Mouse (Mus musculus) midbrain, embryonic 11.5 days (tissue): Measurements from ENCODE around the gene Enah. TPM values are rescaled to one million over a fixed set of nuclear protein-coding genes. Genes with fewer than 3 reads are reported as not detected.

Source experiments
- ATAC-seq: fragments of 200-750 bp; cut with Nextera tagmentation; 2 replicates; pipeline ENCODE4 v1.8.0; 2017; ENCODE audit warnings: moderate TSS enrichment, moderate library complexity; ENCODE audit not compliant: low FRiP score
- DNase-seq: peaks from one replicate; pipeline ENCODE4 v3.0.0; 2015; ENCODE audit warnings: low spot score; ENCODE audit errors: missing footprints
- H3K27ac ChIP-seq: fragments of 300-500 bp; sonication (generic); 2 replicates; pipeline ENCODE4 v1.5.1; 2014; ENCODE audit warnings: low read depth, low read length
- H3K27me3 ChIP-seq: fragments of 300-500 bp; sonication (generic); 2 replicates; pipeline ENCODE4 v1.6.1; 2014; ENCODE audit warnings: mild to moderate bottlenecking, low read length, moderate library complexity, mixed read lengths; ENCODE audit not compliant: control insufficient read depth, insufficient read depth
- H3K36me3 ChIP-seq: fragments of 300-500 bp; sonication (generic); 2 replicates; pipeline ENCODE4 v1.6.1; 2014; ENCODE audit warnings: mild to moderate bottlenecking, low read length, moderate library complexity, mixed read lengths; ENCODE audit not compliant: control insufficient read depth, insufficient read depth
- H3K4me1 ChIP-seq: fragments of 300-500 bp; sonication (generic); 2 replicates; pipeline ENCODE4 v1.6.1; 2014; ENCODE audit warnings: low read length; ENCODE audit not compliant: control insufficient read depth, insufficient read depth
- H3K4me2 ChIP-seq: fragments of 300-500 bp; sonication (generic); 2 replicates; pipeline ENCODE4 v1.6.1; 2014; ENCODE audit warnings: mild to moderate bottlenecking, moderate library complexity
- H3K4me3 ChIP-seq: fragments of 300-500 bp; sonication (generic); 2 replicates; pipeline ENCODE4 v1.5.1; 2014; ENCODE audit warnings: low read depth, low read length
- H3K9ac ChIP-seq: fragments of 300-500 bp; sonication (generic); 2 replicates; pipeline ENCODE4 v1.6.1; 2014; ENCODE audit warnings: low read length
- H3K9me3 ChIP-seq: fragments of 300-500 bp; sonication (generic); 2 replicates; pipeline ENCODE4 v1.6.1; 2016; ENCODE audit warnings: low read length; ENCODE audit not compliant: control insufficient read depth
- WGBS: fragments of 180-500 bp; shearing (Covaris S2); extraction: QIAGEN DNeasy Blood & Tissue Kit; methylation state at CpG from one replicate; pipeline ENCODE4 v1.1.7; 2014; 5-methylcytosine and 5-hydroxymethylcytosine counted together
- polyA plus RNA-seq: library from polyadenylated mRNA; unstranded; fragments of >200 nt; fragmentation: Nextera tagmentation; extraction: Ambion mirVana; gene quantifications from 2 replicates; pipeline ENCODE4 v1.2.1, GENCODE M21; 2014

Gene Enah
- 27.4 and 28.1 TPM in 2 replicates for polyA plus RNA-seq

GRCm38 (mm10) chr1:182019926-182020801 is at the start of gene Enah:
Enah (minus strand) TSS chr1:182019990.
- Histone ChIP-seq H3K27me3 (no peaks in the 10 kb centered on the region), H3K4me3 (peak within 1 kb of the TSS; percentile 93), H3K36me3 (no peaks in the 10 kb centered on the region; the same call in 1 of the 2 replicates), H3K4me1 (peaks cover 4% of the 10 kb centered on the region; the same call in 1 of the 2 replicates), H3K4me2 (peak within 1 kb of the TSS; percentile 85), H3K27ac (peak within 1 kb of the TSS; percentile 96), H3K9ac (peak within 1 kb of the TSS; percentile 98), H3K9me3 (no peaks in the 10 kb centered on the region)
- DNase-seq (peak; percentile 97), ATAC-seq (peak; percentile 86)
- 1% methylated on average over 73 of the region's 109 CpGs for WGBS

GRCm38 (mm10) chr1:182068136-182068535 is 48.3 kb upstream of the Enah start:
- H3K4me2 ChIP-seq: no peak overlapping the region
- H3K4me1 ChIP-seq: no peaks in the 10 kb centered on the region
- ATAC-seq (no peak), DNase-seq (no peak)
- WGBS: 96% methylated on average over 7 of the region's 7 CpGs
- H3K27me3 ChIP-seq: no peaks in the 10 kb centered on the region
- no peak overlapping the region for H3K4me3 ChIP-seq
- H3K9me3 ChIP-seq: no peaks in the 10 kb centered on the region
- no peak overlapping the region for H3K27ac ChIP-seq
- H3K36me3 ChIP-seq: no peaks in the 10 kb centered on the region
- no peak overlapping the region for H3K9ac ChIP-seq

- 78% methylated on average over 9 of the region's 9 CpGs for WGBS
- no peaks in the 10 kb centered on the region for H3K27me3 ChIP-seq
- no peak overlapping the region for H3K4me2 ChIP-seq
- ATAC-seq: no peak
- H3K36me3 ChIP-seq: no peaks in the 10 kb centered on the region
- H3K27ac ChIP-seq: no peak overlapping the region
- no peak overlapping the region for H3K9ac ChIP-seq
- H3K9me3 ChIP-seq: no peaks in the 10 kb centered on the region
- no peaks in the 10 kb centered on the region for H3K4me1 ChIP-seq
- H3K4me3 ChIP-seq: no peak overlapping the region
- no peak for DNase-seq
Observed at GRCm38 (mm10) chr1:182066527-182067465, 47.0 kb upstream of the Enah start.

GRCm38 (mm10) chr1:182063716-182064115 is 43.9 kb upstream of the Enah start:
- peak; percentile 64 for DNase-seq
- Histone ChIP-seq H3K27ac (no peak overlapping the region), H3K4me3 (no peak overlapping the region), H3K36me3 (no peaks in the 10 kb centered on the region), H3K4me2 (no peak overlapping the region), H3K4me1 (no peaks in the 10 kb centered on the region), H3K9ac (no peak overlapping the region), H3K9me3 (no peaks in the 10 kb centered on the region), H3K27me3 (no peaks in the 10 kb centered on the region)
- 83% methylated on average over 8 of the region's 8 CpGs for WGBS
- no peak for ATAC-seq

- Histone ChIP-seq H3K4me2 (no peak overlapping the region), H3K9ac (no peak overlapping the region), H3K4me3 (no peak overlapping the region), H3K27me3 (no peaks in the 10 kb centered on the region), H3K27ac (no peak overlapping the region), H3K36me3 (no peaks in the 10 kb centered on the region), H3K4me1 (no peaks in the 10 kb centered on the region), H3K9me3 (no peaks in the 10 kb centered on the region)
- WGBS: 95% methylated on average over 8 of the region's 8 CpGs
- peak; percentile 65 for DNase-seq
- ATAC-seq: no peak
Observed at GRCm38 (mm10) chr1:182062801-182063200, 43.0 kb upstream of the Enah start.

DNA sequence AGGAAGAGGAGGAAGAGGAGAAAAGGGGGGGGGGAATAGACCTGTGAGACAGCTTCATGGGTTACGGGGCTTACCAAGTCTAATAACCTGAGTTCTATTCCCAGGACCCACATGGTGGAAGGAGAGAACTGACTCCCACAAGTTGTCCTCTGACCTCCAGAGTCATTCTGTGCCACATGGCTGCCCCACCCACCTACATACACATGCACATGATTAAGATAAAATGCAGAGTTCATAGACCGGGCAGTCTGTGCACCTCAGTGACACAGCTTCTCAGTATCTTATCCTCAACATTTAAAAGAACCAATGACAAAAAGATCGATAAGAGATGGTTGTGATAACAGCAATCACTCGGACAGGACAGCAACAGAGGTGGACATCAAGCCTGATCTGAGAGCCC is 41.4 kb upstream of the Enah start:
- 90% methylated on average over 4 of the region's 4 CpGs for whole genome bisulfite sequencing
- ATAC-seq: no peak
- Histone ChIP-seq H3K27me3 (no peaks in the 10 kb centered on the region), H3K4me3 (no peak overlapping the region), H3K4me1 (no peaks in the 10 kb centered on the region), H3K36me3 (no peaks in the 10 kb centered on the region), H3K9me3 (no peaks in the 10 kb centered on the region), H3K4me2 (no peak overlapping the region), H3K9ac (no peak overlapping the region), H3K27ac (no peak overlapping the region)
- DNase-seq: no peak

DNA sequence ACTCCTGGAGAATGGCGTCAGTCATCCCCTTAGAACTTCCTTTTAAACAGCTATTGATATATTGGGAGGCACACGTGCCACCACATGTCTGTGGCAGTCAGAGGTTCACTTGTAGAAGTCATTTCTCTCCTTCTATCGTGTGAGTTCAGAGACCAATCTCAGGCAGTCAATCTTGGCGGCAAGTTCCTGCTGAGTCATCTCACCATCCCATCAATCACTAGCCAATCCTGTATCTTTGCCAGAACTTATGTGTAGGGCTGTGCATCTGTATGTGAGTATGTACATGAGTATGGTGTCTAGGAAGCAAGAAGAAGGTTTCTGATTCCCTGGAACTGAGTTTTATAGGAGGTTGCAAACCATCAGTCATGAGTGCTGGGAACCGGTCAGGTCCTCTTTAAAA is 40.0 kb upstream of the Enah start:
- Histone ChIP-seq H3K27ac (no peak overlapping the region), H3K9me3 (no peaks in the 10 kb centered on the region), H3K4me3 (no peak overlapping the region), H3K27me3 (no peaks in the 10 kb centered on the region), H3K36me3 (no peaks in the 10 kb centered on the region), H3K4me2 (no peak overlapping the region), H3K4me1 (no peaks in the 10 kb centered on the region), H3K9ac (no peak overlapping the region)
- 90% methylated on average over 5 of the region's 5 CpGs for WGBS
- ATAC-seq (no peak), DNase-seq (no peak)

GRCm38 (mm10) chr1:182057998-182058397 is 38.2 kb upstream of the Enah start:
- Histone ChIP-seq H3K27me3 (no peaks in the 10 kb centered on the region), H3K9ac (no peak overlapping the region), H3K4me3 (no peak overlapping the region), H3K4me1 (no peaks in the 10 kb centered on the region), H3K4me2 (no peak overlapping the region), H3K36me3 (no peaks in the 10 kb centered on the region), H3K9me3 (no peaks in the 10 kb centered on the region), H3K27ac (no peak overlapping the region)
- no peak for ATAC-seq
- no peak for DNase-seq
- 87% methylated on average over 6 of the region's 6 CpGs for WGBS

GRCm38 (mm10) chr1:182055122-182055521 is 35.3 kb upstream of the Enah start:
- H3K4me2 ChIP-seq: no peak overlapping the region
- H3K36me3 ChIP-seq: no peaks in the 10 kb centered on the region
- no peaks in the 10 kb centered on the region for H3K27me3 ChIP-seq
- DNase-seq (no peak), ATAC-seq (no peak)
- no peak overlapping the region for H3K27ac ChIP-seq
- 58% methylated on average over 9 of the region's 9 CpGs for WGBS
- no peak overlapping the region for H3K9ac ChIP-seq
- no peak overlapping the region for H3K4me3 ChIP-seq
- H3K9me3 ChIP-seq: no peaks in the 10 kb centered on the region
- no peaks in the 10 kb centered on the region for H3K4me1 ChIP-seq
